Mouse (Mus musculus): ENCODE measurements around the gene Flywch2. TPM values are rescaled to one million over a fixed set of nuclear protein-coding genes. Genes with fewer than 3 reads are reported as not detected.

Gene Flywch2
- polyA plus RNA-seq, 2 experiments: 41.2 to 46.3 TPM

GRCm38 (mm10) chr17:23741359-23742209 is 44.3 kb downstream of the Flywch2 start:
- Histone ChIP-seq H3K27ac (replicated peaks; ENCODE audit: low read depth, low read length) (no peak overlapping the region), H3K36me3 (ENCODE audit: control insufficient read depth, insufficient read depth, low read length) (no peaks in the 10 kb centered on the region), H3K9ac (ENCODE audit: low read depth, low read length, severe bottlenecking) (no peak overlapping the region), H3K4me2 (replicated peaks; ENCODE audit: low read depth, low read length, severe bottlenecking) (peak overlapping the region; percentile 40; the same call in 1 of the 2 replicates), H3K9me3 (ENCODE audit: control insufficient read depth, low read length) (no peaks in the 10 kb centered on the region), H3K27me3 (ENCODE audit: control insufficient read depth, insufficient read depth, low read length) (peaks cover 78% of the 10 kb centered on the region), H3K4me3 (replicated peaks; ENCODE audit: low read length) (peak overlapping the region; percentile 32), H3K4me1 (ENCODE audit: control insufficient read depth, insufficient read depth, low read length) (peaks cover 29% of the 10 kb centered on the region)
- ATAC-seq (ENCODE audit: low FRiP score, low read depth): no peak
- 51% methylated on average over 38 of the region's 38 CpGs for WGBS
- TF ChIP-seq POLR2A (IDR thresholded peaks at IDR 0.05; ENCODE audit: borderline replicate concordance, extremely low read depth, insufficient read depth, insufficient read length): no peak
- DNase-seq (ENCODE audit: low spot score): no peak

GRCm38 (mm10) chr17:23740598-23741021 is 45.3 kb downstream of the Flywch2 start, which contains the start of gene Paqr4:
TSS of gene Paqr4 (minus strand) at chr17:23740867.
- ATAC-seq (ENCODE audit: low FRiP score, low read depth) (peak; percentile 56), DNase-seq (ENCODE audit: low spot score) (no peak)
- WGBS: 11% methylated on average over 13 of the region's 13 CpGs
- Histone ChIP-seq H3K4me1 (ENCODE audit: control insufficient read depth, insufficient read depth, low read length) (peaks cover 21% of the 10 kb centered on the region), H3K9me3 (ENCODE audit: control insufficient read depth, low read length) (no peaks in the 10 kb centered on the region), H3K4me3 (replicated peaks; ENCODE audit: low read length) (peak within 1 kb of the TSS; percentile 62), H3K27ac (replicated peaks; ENCODE audit: low read depth, low read length) (no peak within 1 kb of the TSS), H3K36me3 (ENCODE audit: control insufficient read depth, insufficient read depth, low read length) (no peaks in the 10 kb centered on the region), H3K27me3 (ENCODE audit: control insufficient read depth, insufficient read depth, low read length) (peaks cover 69% of the 10 kb centered on the region), H3K4me2 (replicated peaks; ENCODE audit: low read depth, low read length, severe bottlenecking) (peak within 1 kb of the TSS; percentile 98), H3K9ac (ENCODE audit: low read depth, low read length, severe bottlenecking) (peak within 1 kb of the TSS; percentile 66)
- TF ChIP-seq POLR2A (IDR thresholded peaks at IDR 0.05; ENCODE audit: borderline replicate concordance, extremely low read depth, insufficient read depth, insufficient read length): no peak

- peak; percentile 87 for DNase-seq (ENCODE audit: low spot score)
- peak overlapping the region; percentile 62 for H3K4me3 ChIP-seq (replicated peaks; ENCODE audit: low read length)
- H3K9ac ChIP-seq (ENCODE audit: low read depth, low read length, severe bottlenecking): peak overlapping the region; percentile 66
- H3K9me3 ChIP-seq (ENCODE audit: control insufficient read depth, low read length): no peaks in the 10 kb centered on the region
- 0 out of 2 replicates have a peak, but pooled peaks have one; percentile 31 for TF ChIP-seq POLR2A (IDR thresholded peaks at IDR 0.05; ENCODE audit: borderline replicate concordance, extremely low read depth, insufficient read depth, insufficient read length)
- peaks cover 19% of the 10 kb centered on the region for H3K4me1 ChIP-seq (ENCODE audit: control insufficient read depth, insufficient read depth, low read length)
- no peaks in the 10 kb centered on the region for H3K36me3 ChIP-seq (ENCODE audit: control insufficient read depth, insufficient read depth, low read length)
- WGBS: under 1% methylated on average over 36 of the region's 46 CpGs
- H3K27ac ChIP-seq (replicated peaks; ENCODE audit: low read depth, low read length): no peak overlapping the region
- peaks cover 65% of the 10 kb centered on the region for H3K27me3 ChIP-seq (ENCODE audit: control insufficient read depth, insufficient read depth, low read length)
- ATAC-seq (ENCODE audit: low FRiP score, low read depth): peak; percentile 88
- peak overlapping the region; percentile 98 for H3K4me2 ChIP-seq (replicated peaks; ENCODE audit: low read depth, low read length, severe bottlenecking)
Observed at GRCm38 (mm10) chr17:23740136-23740584, 45.7 kb downstream of the Flywch2 start.

- DNase-seq (ENCODE audit: low spot score): no peak
Observed at GRCm38 (mm10) chr17:23739202-23740135, 46.4 kb downstream of the Flywch2 start.

GRCm38 (mm10) chr17:23738836-23739201 is 47.1 kb downstream of the Flywch2 start:
- Histone ChIP-seq H3K27me3 (ENCODE audit: control insufficient read depth, insufficient read depth, low read length) (peaks cover 53% of the 10 kb centered on the region), H3K4me1 (ENCODE audit: control insufficient read depth, insufficient read depth, low read length) (peaks cover 19% of the 10 kb centered on the region)
- WGBS: 26% methylated on average over 2 of the region's 2 CpGs

More at GRCm38 (mm10) chr17:23739202-23740135, 46.4 kb downstream of the Flywch2 start:
- H3K27me3 ChIP-seq (ENCODE audit: control insufficient read depth, insufficient read depth, low read length): peaks cover 58% of the 10 kb centered on the region
- H3K4me2 ChIP-seq (replicated peaks; ENCODE audit: low read depth, low read length, severe bottlenecking): peak overlapping the region; percentile 98
- H3K36me3 ChIP-seq (ENCODE audit: control insufficient read depth, insufficient read depth, low read length): 0 out of 2 replicates have a peak, but pooled peaks cover 2% of the 10 kb centered on the region
- TF ChIP-seq POLR2A (IDR thresholded peaks at IDR 0.05; ENCODE audit: borderline replicate concordance, extremely low read depth, insufficient read depth, insufficient read length): no peak
- ATAC-seq (ENCODE audit: low FRiP score, low read depth): peak; percentile 27; the same call in 1 of the 2 replicates
- H3K9ac ChIP-seq (ENCODE audit: low read depth, low read length, severe bottlenecking): peak overlapping the region; percentile 66
- no peak overlapping the region for H3K27ac ChIP-seq (replicated peaks; ENCODE audit: low read depth, low read length)
- peaks cover 19% of the 10 kb centered on the region for H3K4me1 ChIP-seq (ENCODE audit: control insufficient read depth, insufficient read depth, low read length)
- H3K4me3 ChIP-seq (replicated peaks; ENCODE audit: low read length): peak overlapping the region; percentile 62
- no peaks in the 10 kb centered on the region for H3K9me3 ChIP-seq (ENCODE audit: control insufficient read depth, low read length)
- 3% methylated on average over 35 of the region's 48 CpGs for WGBS

More at GRCm38 (mm10) chr17:23738836-23739201, 47.1 kb downstream of the Flywch2 start:
- DNase-seq (ENCODE audit: low spot score): no peak
- no peak overlapping the region for H3K27ac ChIP-seq (replicated peaks; ENCODE audit: low read depth, low read length)
- peak overlapping the region; percentile 98 for H3K4me2 ChIP-seq (replicated peaks; ENCODE audit: low read depth, low read length, severe bottlenecking)
- 0 out of 2 replicates have a peak, but pooled peaks cover 7% of the 10 kb centered on the region for H3K36me3 ChIP-seq (ENCODE audit: control insufficient read depth, insufficient read depth, low read length)
- no peak overlapping the region for H3K9ac ChIP-seq (ENCODE audit: low read depth, low read length, severe bottlenecking)
- ATAC-seq (ENCODE audit: low FRiP score, low read depth): no peak
- H3K4me3 ChIP-seq (replicated peaks; ENCODE audit: low read length): peak overlapping the region; percentile 8; the same call in 1 of the 2 replicates
- no peaks in the 10 kb centered on the region for H3K9me3 ChIP-seq (ENCODE audit: control insufficient read depth, low read length)
- TF ChIP-seq POLR2A (IDR thresholded peaks at IDR 0.05; ENCODE audit: borderline replicate concordance, extremely low read depth, insufficient read depth, insufficient read length): no peak

Measured in limb, embryonic 14.5 days (tissue).